Mouse (Mus musculus): ENCODE results near the gene Ifitm1. TPM values are rescaled to one million over a fixed set of nuclear protein-coding genes. Genes with fewer than 3 reads are reported as not detected.

Ifitm1 gene
- polyA plus RNA-seq (2015; fragmentation: Nextera tagmentation; extraction: Ambion mirVana): 64.6 and 72.4 TPM in 2 replicates

DNA sequence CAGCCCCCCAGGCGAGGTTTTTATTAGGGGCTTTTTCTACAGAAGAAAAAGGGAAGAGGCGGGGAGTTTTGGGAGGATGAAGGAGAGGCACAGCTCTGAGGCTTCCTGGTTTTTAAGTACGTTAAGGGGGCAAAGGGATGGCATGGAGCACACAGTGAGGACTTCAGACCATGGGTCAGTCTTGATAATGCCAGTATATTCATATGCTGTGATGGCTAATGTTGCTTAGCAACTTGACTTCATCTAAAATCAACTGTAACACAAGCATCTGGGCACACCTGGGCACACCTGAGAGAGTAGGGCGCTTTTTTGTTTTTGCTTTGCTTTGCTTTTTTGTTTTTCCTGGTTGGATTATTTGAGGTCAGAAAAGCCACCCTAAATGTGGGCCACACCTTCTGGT, at the start of gene Ifitm1:
TSS of gene Ifitm1 (plus strand) at position 301 of the 400 bp plus-strand sequence.
- no peaks in the 10 kb centered on the region for H3K9me3 ChIP-seq (ENCODE audit: low read length)
- 89% methylated on average over 4 of the region's 4 CpGs for WGBS
- ATAC-seq (ENCODE audit: low FRiP score, low TSS enrichment): no peak
- H3K4me3 ChIP-seq (ENCODE audit: low read length): peak within 1 kb of the TSS; percentile 21
- H3K36me3 ChIP-seq (ENCODE audit: insufficient read depth, low read length): no peaks in the 10 kb centered on the region
- H3K9ac ChIP-seq (replicated peaks; ENCODE audit: low read length): peak within 1 kb of the TSS; percentile 24
- H3K27ac ChIP-seq (ENCODE audit: low read length): peak within 1 kb of the TSS; percentile 70
- H3K4me1 ChIP-seq (ENCODE audit: insufficient read depth, low read length): peaks cover 35% of the 10 kb centered on the region
- H3K27me3 ChIP-seq (ENCODE audit: insufficient read depth, low read length): no peaks in the 10 kb centered on the region
- H3K4me2 ChIP-seq (replicated peaks; ENCODE audit: low read depth, low read length): peak within 1 kb of the TSS; percentile 44

DNA sequence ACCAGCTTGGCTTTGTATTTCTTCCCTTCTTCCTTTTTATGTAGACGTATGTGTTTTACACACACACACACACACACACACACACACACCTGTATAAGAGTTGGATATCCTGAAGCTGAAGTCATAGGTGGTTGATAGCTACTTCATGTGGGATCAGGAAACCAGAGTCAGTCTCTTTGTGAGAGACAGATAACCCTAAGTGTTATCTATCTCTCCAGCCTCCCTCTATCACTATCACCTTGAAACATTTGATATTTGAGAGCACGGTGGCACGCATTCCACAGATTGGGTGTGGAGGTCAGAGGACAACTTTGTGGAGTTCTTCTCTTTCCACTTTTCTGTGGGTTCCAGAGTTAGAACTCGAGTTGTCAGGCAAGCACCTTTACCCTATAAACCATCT, 47.1 kb upstream of the Ifitm1 start:
- peaks cover 61% of the 10 kb centered on the region for H3K27me3 ChIP-seq (ENCODE audit: insufficient read depth, low read length)
- WGBS: 37% methylated on average over 4 of the region's 4 CpGs
- no peak for ATAC-seq (ENCODE audit: low FRiP score, low TSS enrichment)
- H3K9me3 ChIP-seq (ENCODE audit: low read length): no peaks in the 10 kb centered on the region
- no peak overlapping the region for H3K4me3 ChIP-seq (ENCODE audit: low read length)
- peaks cover 17% of the 10 kb centered on the region for H3K4me1 ChIP-seq (ENCODE audit: insufficient read depth, low read length)
- H3K9ac ChIP-seq (replicated peaks; ENCODE audit: low read length): no peak overlapping the region
- no peak overlapping the region for H3K4me2 ChIP-seq (replicated peaks; ENCODE audit: low read depth, low read length)
- no peak overlapping the region for H3K27ac ChIP-seq (ENCODE audit: low read length)
- no peaks in the 10 kb centered on the region for H3K36me3 ChIP-seq (ENCODE audit: insufficient read depth, low read length)

DNA sequence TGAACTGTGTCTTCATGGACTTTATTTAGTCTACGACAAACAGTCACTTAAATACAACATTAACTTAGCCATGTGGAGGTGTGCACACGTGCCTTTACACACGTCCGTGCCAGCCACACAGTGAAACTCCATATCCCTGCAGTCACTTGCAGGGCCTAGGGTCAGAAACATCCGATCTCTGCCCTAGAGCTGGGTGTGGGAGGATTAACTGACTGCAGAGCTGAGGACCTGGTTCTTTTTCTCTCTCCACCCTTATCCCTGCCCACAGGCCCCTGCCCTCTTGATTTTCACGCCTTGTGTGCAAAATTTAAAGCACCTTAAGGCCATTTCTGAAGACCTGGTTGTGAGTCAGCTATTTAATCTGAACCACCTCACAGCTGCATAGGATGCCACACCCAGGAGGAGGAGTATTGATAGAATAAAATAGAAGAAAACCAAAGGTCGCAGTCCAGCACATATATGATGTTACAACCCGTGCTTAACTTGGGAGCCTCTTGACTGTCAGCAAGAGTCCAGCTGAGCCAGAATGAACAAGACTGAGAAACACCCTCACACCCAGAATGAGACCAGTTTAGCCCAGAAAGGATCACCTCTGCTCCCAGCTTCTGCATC, 46.5 kb upstream of the Ifitm1 start, which contains the start of gene Nlrp6:
TSS of gene Nlrp6 (plus strand) at position 485 of the 612 bp plus-strand sequence.
- WGBS: 50% methylated on average over 8 of the region's 8 CpGs
- no peak within 1 kb of the TSS for H3K27ac ChIP-seq (ENCODE audit: low read length)
- H3K36me3 ChIP-seq (ENCODE audit: insufficient read depth, low read length): no peaks in the 10 kb centered on the region
- peaks cover 64% of the 10 kb centered on the region for H3K27me3 ChIP-seq (ENCODE audit: insufficient read depth, low read length)
- H3K4me1 ChIP-seq (ENCODE audit: insufficient read depth, low read length): peaks cover 17% of the 10 kb centered on the region
- no peak within 1 kb of the TSS for H3K4me3 ChIP-seq (ENCODE audit: low read length)
- no peaks in the 10 kb centered on the region for H3K9me3 ChIP-seq (ENCODE audit: low read length)
- H3K9ac ChIP-seq (replicated peaks; ENCODE audit: low read length): no peak within 1 kb of the TSS
- H3K4me2 ChIP-seq (replicated peaks; ENCODE audit: low read depth, low read length): peak within 1 kb of the TSS; percentile 64
- ATAC-seq (ENCODE audit: low FRiP score, low TSS enrichment): no peak

DNA sequence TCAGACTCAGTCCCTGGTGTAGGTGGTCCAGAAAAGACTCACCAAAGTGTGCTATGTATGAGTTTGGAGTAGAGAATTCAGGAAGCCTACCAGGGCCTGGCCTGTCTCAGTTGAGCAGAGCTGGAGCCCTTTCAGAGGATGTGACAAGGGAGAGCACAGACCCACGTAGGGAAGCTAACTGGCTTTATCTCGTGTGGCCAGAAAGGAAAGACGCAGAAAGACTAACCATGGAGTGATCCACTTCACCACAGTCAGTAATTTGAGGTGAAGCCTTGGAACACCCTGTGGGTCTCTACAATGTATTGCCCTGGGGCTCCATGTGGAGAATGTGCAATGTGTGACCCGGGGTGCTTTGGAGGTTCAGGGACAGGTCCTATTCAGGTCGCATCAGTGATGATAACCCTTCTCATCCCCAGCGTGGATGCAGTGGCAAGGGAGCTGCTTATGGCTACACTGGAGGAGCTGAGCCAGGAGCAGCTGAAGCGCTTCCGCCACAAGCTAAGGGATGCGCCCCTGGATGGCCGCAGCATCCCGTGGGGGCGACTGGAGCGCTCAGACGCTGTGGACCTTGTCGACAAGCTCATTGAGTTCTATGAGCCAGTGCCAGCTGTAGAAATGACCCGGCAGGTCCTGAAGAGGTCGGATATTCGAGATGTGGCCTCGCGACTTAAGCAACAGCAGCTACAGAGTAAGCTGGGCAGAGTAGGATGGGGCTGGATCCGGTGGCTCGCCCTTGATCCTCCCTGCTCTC, 45.6 kb upstream of the Ifitm1 start:
- Histone ChIP-seq H3K9ac (replicated peaks; ENCODE audit: low read length) (no peak overlapping the region), H3K4me1 (ENCODE audit: insufficient read depth, low read length) (peaks cover 17% of the 10 kb centered on the region), H3K27me3 (ENCODE audit: insufficient read depth, low read length) (peaks cover 67% of the 10 kb centered on the region), H3K27ac (ENCODE audit: low read length) (no peak overlapping the region), H3K4me2 (replicated peaks; ENCODE audit: low read depth, low read length) (peak overlapping the region; percentile 64), H3K9me3 (ENCODE audit: low read length) (no peaks in the 10 kb centered on the region), H3K4me3 (ENCODE audit: low read length) (no peak overlapping the region), H3K36me3 (ENCODE audit: insufficient read depth, low read length) (no peaks in the 10 kb centered on the region)
- ATAC-seq (ENCODE audit: low FRiP score, low TSS enrichment): no peak
- 20% methylated on average over 22 of the region's 22 CpGs for WGBS

DNA sequence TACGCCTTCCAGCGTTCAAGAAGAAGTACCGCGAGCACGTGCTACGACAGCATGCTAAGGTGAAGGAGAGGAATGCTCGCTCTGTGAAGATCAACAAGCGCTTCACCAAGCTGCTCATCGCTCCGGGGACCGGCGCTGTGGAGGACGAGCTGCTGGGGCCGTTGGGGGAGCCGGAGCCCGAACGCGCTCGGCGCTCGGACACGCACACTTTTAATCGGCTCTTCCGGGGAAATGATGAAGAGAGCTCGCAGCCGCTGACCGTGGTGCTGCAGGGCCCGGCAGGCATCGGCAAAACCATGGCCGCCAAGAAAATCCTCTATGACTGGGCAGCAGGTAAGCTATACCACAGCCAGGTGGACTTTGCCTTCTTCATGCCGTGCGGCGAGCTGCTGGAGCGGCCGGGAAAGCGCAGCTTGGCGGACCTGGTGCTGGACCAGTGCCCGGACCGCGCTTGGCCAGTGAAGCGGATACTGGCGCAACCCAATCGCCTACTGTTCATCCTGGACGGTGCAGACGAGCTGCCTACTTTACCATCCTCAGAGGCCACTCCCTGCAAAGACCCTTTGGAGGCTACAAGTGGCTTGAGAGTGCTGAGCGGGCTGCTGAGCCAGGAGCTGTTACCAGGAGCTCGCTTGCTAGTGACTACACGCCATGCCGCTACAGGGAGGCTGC, 44.5 kb upstream of the Ifitm1 start:
- H3K4me2 ChIP-seq (replicated peaks; ENCODE audit: low read depth, low read length): peak overlapping the region; percentile 64
- peak overlapping the region; percentile 44 for H3K4me3 ChIP-seq (ENCODE audit: low read length)
- H3K4me1 ChIP-seq (ENCODE audit: insufficient read depth, low read length): peaks cover 17% of the 10 kb centered on the region
- peak; percentile 92 for ATAC-seq (ENCODE audit: low FRiP score, low TSS enrichment)
- H3K9me3 ChIP-seq (ENCODE audit: low read length): no peaks in the 10 kb centered on the region
- H3K9ac ChIP-seq (replicated peaks; ENCODE audit: low read length): peak overlapping the region; percentile 31; the same call in 1 of the 2 replicates
- under 1% methylated on average over 49 of the region's 49 CpGs for WGBS
- 0 out of 2 replicates have a peak overlapping the region, but pooled peaks have one; percentile 6 for H3K27ac ChIP-seq (ENCODE audit: low read length)
- H3K36me3 ChIP-seq (ENCODE audit: insufficient read depth, low read length): no peaks in the 10 kb centered on the region
- peaks cover 67% of the 10 kb centered on the region for H3K27me3 ChIP-seq (ENCODE audit: insufficient read depth, low read length)

DNA sequence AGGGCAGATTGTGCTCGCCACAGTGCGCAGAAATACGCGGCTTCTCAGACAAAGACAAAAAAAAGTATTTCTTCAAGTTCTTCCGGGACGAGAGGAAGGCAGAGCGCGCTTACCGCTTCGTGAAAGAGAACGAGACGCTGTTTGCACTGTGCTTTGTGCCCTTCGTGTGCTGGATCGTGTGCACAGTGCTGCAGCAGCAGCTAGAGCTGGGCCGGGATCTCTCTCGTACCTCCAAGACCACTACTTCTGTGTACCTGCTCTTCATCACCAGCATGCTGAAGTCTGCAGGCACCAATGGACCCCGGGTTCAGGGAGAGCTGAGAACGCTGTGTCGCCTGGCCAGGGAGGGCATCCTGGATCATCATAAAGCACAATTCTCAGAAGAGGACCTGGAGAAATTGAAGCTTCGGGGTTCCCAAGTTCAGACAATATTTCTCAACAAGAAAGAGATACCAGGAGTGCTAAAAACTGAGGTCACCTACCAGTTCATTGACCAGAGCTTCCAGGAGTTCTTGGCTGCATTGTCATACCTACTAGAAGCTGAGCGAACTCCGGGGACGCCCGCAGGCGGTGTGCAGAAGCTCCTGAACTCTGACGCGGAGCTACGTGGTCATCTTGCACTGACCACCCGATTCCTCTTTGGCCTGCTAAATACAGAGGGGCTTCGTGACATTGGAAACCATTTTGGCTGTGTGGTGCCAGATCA, 43.8 kb upstream of the Ifitm1 start:
- Histone ChIP-seq H3K27ac (ENCODE audit: low read length) (no peak overlapping the region), H3K4me1 (ENCODE audit: insufficient read depth, low read length) (peaks cover 17% of the 10 kb centered on the region), H3K9me3 (ENCODE audit: low read length) (no peaks in the 10 kb centered on the region), H3K9ac (replicated peaks; ENCODE audit: low read length) (peak overlapping the region; percentile 31; the same call in 1 of the 2 replicates), H3K27me3 (ENCODE audit: insufficient read depth, low read length) (peaks cover 67% of the 10 kb centered on the region), H3K4me3 (ENCODE audit: low read length) (peak overlapping the region; percentile 44), H3K4me2 (replicated peaks; ENCODE audit: low read depth, low read length) (peak overlapping the region; percentile 64), H3K36me3 (ENCODE audit: insufficient read depth, low read length) (no peaks in the 10 kb centered on the region)
- ATAC-seq (ENCODE audit: low FRiP score, low TSS enrichment): no peak
- 18% methylated on average over 30 of the region's 30 CpGs for WGBS

DNA sequence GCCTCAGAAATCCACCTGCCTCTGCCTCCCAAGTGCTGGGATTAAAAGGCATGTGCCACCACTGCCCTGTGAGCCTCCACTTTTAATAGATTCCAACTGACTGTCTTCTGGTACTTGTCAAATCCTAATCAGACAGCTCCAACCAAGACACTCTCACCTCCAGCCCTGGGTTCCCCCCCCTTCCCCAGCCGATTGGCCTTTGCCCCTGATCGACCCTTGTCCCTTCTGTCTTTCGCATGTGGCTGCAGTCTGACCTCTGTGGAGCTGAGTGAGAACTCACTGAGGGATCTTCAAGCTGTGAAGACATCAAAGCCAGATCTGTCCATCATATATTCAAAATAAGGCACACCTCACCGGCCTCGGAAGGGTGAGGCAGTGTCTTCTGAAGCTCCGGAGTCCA, 39.8 kb upstream of the Ifitm1 start:
- 82% methylated on average over 6 of the region's 6 CpGs for WGBS
- Histone ChIP-seq H3K9ac (replicated peaks; ENCODE audit: low read length) (no peak overlapping the region), H3K4me2 (replicated peaks; ENCODE audit: low read depth, low read length) (no peak overlapping the region)

DNA sequence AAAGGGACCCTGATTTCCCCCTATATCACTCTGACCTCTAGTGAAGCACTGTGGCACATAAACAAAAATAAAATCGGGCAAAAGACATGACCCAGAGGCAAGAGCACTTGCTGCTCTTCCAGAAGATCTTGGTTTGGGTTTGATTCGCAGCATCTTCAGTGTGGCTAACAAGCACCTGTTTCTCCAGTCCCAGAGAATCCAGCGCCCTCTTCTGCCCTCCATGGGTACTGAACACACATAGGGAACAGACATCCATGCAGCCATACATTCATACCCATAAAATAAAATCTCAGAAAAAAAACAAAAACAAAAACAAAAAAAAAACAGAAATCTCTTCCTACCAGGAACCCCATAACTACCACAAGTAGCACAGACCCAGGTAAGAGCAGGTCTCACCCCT, 28.6 kb upstream of the Ifitm1 start:
- no peak overlapping the region for H3K4me2 ChIP-seq (replicated peaks; ENCODE audit: low read depth, low read length)

More for the DNA sequence above, 39.8 kb upstream of the Ifitm1 start:
- H3K4me3 ChIP-seq (ENCODE audit: low read length): no peak overlapping the region
- H3K4me1 ChIP-seq (ENCODE audit: insufficient read depth, low read length): peaks cover 11% of the 10 kb centered on the region
- no peaks in the 10 kb centered on the region for H3K36me3 ChIP-seq (ENCODE audit: insufficient read depth, low read length)
- no peak for ATAC-seq (ENCODE audit: low FRiP score, low TSS enrichment)
- peaks cover 34% of the 10 kb centered on the region for H3K27me3 ChIP-seq (ENCODE audit: insufficient read depth, low read length)
- H3K27ac ChIP-seq (ENCODE audit: low read length): no peak overlapping the region
- no peaks in the 10 kb centered on the region for H3K9me3 ChIP-seq (ENCODE audit: low read length)

DNA sequence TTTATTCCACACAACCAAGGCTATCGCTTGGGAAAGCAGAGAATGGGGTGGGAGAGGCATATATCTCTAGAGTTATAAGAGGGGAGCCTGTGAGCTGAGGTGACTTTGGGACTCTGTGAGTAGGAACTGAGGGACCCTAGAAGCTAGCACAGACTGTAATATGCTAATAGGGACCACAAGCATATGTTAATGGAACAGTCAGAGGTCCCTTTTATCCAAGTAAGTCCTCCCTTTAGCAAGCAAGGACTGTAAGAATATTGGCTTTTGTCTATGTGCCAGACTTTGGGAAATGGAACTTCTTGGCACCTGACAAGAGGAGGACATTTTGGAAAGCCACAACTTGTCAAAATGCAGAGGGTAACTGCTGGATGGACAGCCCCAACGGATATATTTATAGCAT, 28.1 kb upstream of the Ifitm1 start:
- Histone ChIP-seq H3K27ac (ENCODE audit: low read length) (peak overlapping the region; percentile 25; the same call in 1 of the 2 replicates), H3K4me2 (replicated peaks; ENCODE audit: low read depth, low read length) (no peak overlapping the region)
- WGBS: 15% methylated on average over 2 of the region's 2 CpGs

More for the DNA sequence above, 28.6 kb upstream of the Ifitm1 start:
- Histone ChIP-seq H3K9ac (replicated peaks; ENCODE audit: low read length) (no peak overlapping the region), H3K9me3 (ENCODE audit: low read length) (no peaks in the 10 kb centered on the region), H3K4me1 (ENCODE audit: insufficient read depth, low read length) (peaks cover 26% of the 10 kb centered on the region; the same call in 1 of the 2 replicates), H3K27ac (ENCODE audit: low read length) (no peak overlapping the region), H3K4me3 (ENCODE audit: low read length) (no peak overlapping the region), H3K27me3 (ENCODE audit: insufficient read depth, low read length) (no peaks in the 10 kb centered on the region; the same call in 1 of the 2 replicates), H3K36me3 (ENCODE audit: insufficient read depth, low read length) (no peaks in the 10 kb centered on the region)
- ATAC-seq (ENCODE audit: low FRiP score, low TSS enrichment): no peak
- 41% methylated on average over 3 of the region's 3 CpGs for WGBS

More for the DNA sequence above, 28.1 kb upstream of the Ifitm1 start:
- no peak for ATAC-seq (ENCODE audit: low FRiP score, low TSS enrichment)
- Histone ChIP-seq H3K4me3 (ENCODE audit: low read length) (no peak overlapping the region), H3K36me3 (ENCODE audit: insufficient read depth, low read length) (no peaks in the 10 kb centered on the region), H3K9ac (replicated peaks; ENCODE audit: low read length) (no peak overlapping the region), H3K4me1 (ENCODE audit: insufficient read depth, low read length) (peaks cover 26% of the 10 kb centered on the region; the same call in 1 of the 2 replicates), H3K9me3 (ENCODE audit: low read length) (no peaks in the 10 kb centered on the region), H3K27me3 (ENCODE audit: insufficient read depth, low read length) (no peaks in the 10 kb centered on the region; the same call in 1 of the 2 replicates)
